In the genomic region with DNA sequence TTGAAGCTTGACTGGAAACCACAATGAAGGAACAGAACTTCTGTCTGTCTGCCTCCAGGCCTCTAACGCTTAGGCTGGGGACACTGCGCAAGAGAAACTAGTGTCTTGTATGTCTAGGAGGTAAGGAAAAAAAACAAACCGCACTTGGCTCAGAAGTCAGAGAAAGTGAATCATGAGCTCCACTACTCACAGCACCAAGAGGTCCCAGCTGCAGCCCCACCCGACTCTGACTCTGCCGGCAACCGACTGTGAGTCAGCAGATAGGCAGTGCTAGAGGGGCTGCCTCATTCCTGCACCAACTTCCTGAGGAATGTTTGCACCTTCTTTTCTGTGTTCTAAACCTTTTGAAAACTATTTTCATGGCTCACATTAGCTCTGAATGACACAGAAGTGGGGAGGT, we compare ENCODE assay signal across 8 mouse cellular contexts.
A peak's percentile ranks its signal among the peaks of the same experiment; 100 is the strongest.
DNase-seq lines count a peak whose midpoint lies in the region; ATAC-seq and TF ChIP-seq lines count a peak whose summit lies in the region.

No protein-coding gene starts in this region.

- TF ChIP-seq POLR2A in limb, embryonic 14.5 days (IDR thresholded peaks at IDR 0.05; ENCODE audit: borderline replicate concordance, extremely low read depth, insufficient read depth, insufficient read length): no peak

- H3K9ac ChIP-seq in limb, embryonic 14.5 days (ENCODE audit: low read depth, low read length, severe bottlenecking): no peak overlapping the region
- no peak overlapping the region for H3K9ac ChIP-seq in embryonic facial prominence, embryonic 15.5 days
- H3K9ac ChIP-seq in limb, embryonic 15.5 days: no peak overlapping the region

- no peaks in the 10 kb centered on the region for H3K9me3 ChIP-seq in limb, embryonic 14.5 days (ENCODE audit: control insufficient read depth, low read length)
- no peaks in the 10 kb centered on the region for H3K9me3 ChIP-seq in limb, embryonic 10.5 days (replicated peaks)
- no peaks in the 10 kb centered on the region for H3K9me3 ChIP-seq in embryonic facial prominence, embryonic 15.5 days (replicated peaks)
- no peaks in the 10 kb centered on the region for H3K9me3 ChIP-seq in limb, embryonic 15.5 days

- no peaks in the 10 kb centered on the region for H3K36me3 ChIP-seq in limb, embryonic 14.5 days (ENCODE audit: control insufficient read depth, insufficient read depth, low read length)
- no peaks in the 10 kb centered on the region for H3K36me3 ChIP-seq in limb, embryonic 10.5 days
- no peaks in the 10 kb centered on the region for H3K36me3 ChIP-seq in embryonic facial prominence, embryonic 15.5 days
- H3K36me3 ChIP-seq in limb, embryonic 15.5 days: no peaks in the 10 kb centered on the region

- no peak overlapping the region for H3K27ac ChIP-seq in limb, embryonic 14.5 days (replicated peaks; ENCODE audit: low read depth, low read length)
- H3K27ac ChIP-seq in limb, embryonic 10.5 days: no peak overlapping the region
- H3K27ac ChIP-seq in embryonic facial prominence, embryonic 15.5 days (replicated peaks): peak overlapping the region; percentile 58; the same call in 1 of the 2 replicates
- no peak overlapping the region; the same call in 1 of the 2 replicates for H3K27ac ChIP-seq in limb, embryonic 15.5 days

- no peaks in the 10 kb centered on the region for H3K27me3 ChIP-seq in limb, embryonic 14.5 days (ENCODE audit: control insufficient read depth, insufficient read depth, low read length)
- H3K27me3 ChIP-seq in limb, embryonic 10.5 days (ENCODE audit: low read depth, poor library complexity, severe bottlenecking): no peaks in the 10 kb centered on the region
- H3K27me3 ChIP-seq in embryonic facial prominence, embryonic 15.5 days: no peaks in the 10 kb centered on the region
- H3K27me3 ChIP-seq in limb, embryonic 15.5 days: no peaks in the 10 kb centered on the region

- no peak overlapping the region for H3K4me2 ChIP-seq in limb, embryonic 14.5 days (replicated peaks; ENCODE audit: low read depth, low read length, severe bottlenecking)
- H3K4me2 ChIP-seq in embryonic facial prominence, embryonic 15.5 days (replicated peaks): no peak overlapping the region
- H3K4me2 ChIP-seq in limb, embryonic 15.5 days: no peak overlapping the region

- DNase-seq in limb, embryonic 14.5 days (ENCODE audit: low spot score): peak; percentile 26
- DNase-seq in limb, embryonic 10.5 days (ENCODE audit: low spot score): no peak
- peak; percentile 7 for DNase-seq in thymus, postnatal 25 days
- no peak for DNase-seq in cerebellum, adult 9-10 months
- no peak for DNase-seq in frontal cortex, postnatal 36 days (ENCODE audit: low spot score in 2 of 2)

- no peak overlapping the region for H3K4me3 ChIP-seq in limb, embryonic 14.5 days (replicated peaks; ENCODE audit: low read length)
- no peak overlapping the region for H3K4me3 ChIP-seq in limb, embryonic 10.5 days
- H3K4me3 ChIP-seq in embryonic facial prominence, embryonic 15.5 days (replicated peaks): no peak overlapping the region
- no peak overlapping the region for H3K4me3 ChIP-seq in limb, embryonic 15.5 days

- no peak for ATAC-seq in limb, embryonic 14.5 days (ENCODE audit: low FRiP score, low read depth)
- peak; percentile 29; the same call in 1 of the 2 replicates for ATAC-seq in embryonic facial prominence, embryonic 15.5 days (ENCODE audit: insufficient number of reproducible peaks, low FRiP score, low TSS enrichment, low read depth)
- ATAC-seq in limb, embryonic 15.5 days (ENCODE audit: insufficient number of reproducible peaks, low FRiP score, low TSS enrichment, low read depth): peak; percentile 61; the same call in 1 of the 2 replicates
- no peak for ATAC-seq in cerebellum, adult (ENCODE audit: insufficient number of reproducible peaks, low FRiP score, low TSS enrichment)

- 41% methylated on average over 6 of the region's 6 CpGs for WGBS in limb, embryonic 14.5 days
- 70% methylated on average over 6 of the region's 6 CpGs for WGBS in limb, embryonic 10.5 days
- WGBS in embryonic facial prominence, embryonic 15.5 days: 20% methylated on average over 6 of the region's 6 CpGs
- 32% methylated on average over 6 of the region's 6 CpGs for WGBS in limb, embryonic 15.5 days

- H3K4me1 ChIP-seq in limb, embryonic 14.5 days (ENCODE audit: control insufficient read depth, insufficient read depth, low read length): peaks cover 2% of the 10 kb centered on the region; the same call in 1 of the 2 replicates
- H3K4me1 ChIP-seq in limb, embryonic 10.5 days: 0 out of 2 replicates have a peak, but pooled peaks cover 4% of the 10 kb centered on the region
- H3K4me1 ChIP-seq in embryonic facial prominence, embryonic 15.5 days: no peaks in the 10 kb centered on the region
- H3K4me1 ChIP-seq in limb, embryonic 15.5 days: peaks cover 6% of the 10 kb centered on the region; the same call in 1 of the 2 replicates

Comparison
In these comparisons a context has a peak if more than half of its experiments do, and no peak if none do; other contexts are left out.
1. ATAC-seq: peak in embryonic facial prominence, embryonic 15.5 days (single experiment) and limb, embryonic 15.5 days (single experiment); none in limb, embryonic 14.5 days (single experiment) and cerebellum, adult (single experiment).
2. DNase-seq: peak in limb, embryonic 14.5 days (single experiment) and thymus, postnatal 25 days (single experiment); none in limb, embryonic 10.5 days (single experiment), cerebellum, adult 9-10 months (single experiment) and frontal cortex, postnatal 36 days (0 of 2).